Mouse (Mus musculus) embryonic stem cell, embryonic (primary cell): ENCODE measurements around the gene Prickle1.

Experiments used
- CTCF ChIA-PET, 4 experiments: fragments of 300-600 bp in 2 of 4; fragments of 350-600 bp in 2 of 4; sonication (Branson Sonifier 250); formaldehyde crosslinking; loops; one replicate each; lab custom pipeline; 2022; ENCODE audit warnings: inconsistent platforms in 2 of 4; lab: Charles Lee
- POLR2A ChIA-PET, 4 experiments: fragments of 300-600 bp in 2 of 4; fragments of 350-600 bp in 2 of 4; sonication (Branson Sonifier 250); formaldehyde crosslinking; loops; one replicate each; lab custom pipeline; 2022; ENCODE audit warnings: antibody characterized with exemption in 4 of 4, inconsistent platforms in 1 of 4; lab: Charles Lee

The Prickle1 gene

DNA sequence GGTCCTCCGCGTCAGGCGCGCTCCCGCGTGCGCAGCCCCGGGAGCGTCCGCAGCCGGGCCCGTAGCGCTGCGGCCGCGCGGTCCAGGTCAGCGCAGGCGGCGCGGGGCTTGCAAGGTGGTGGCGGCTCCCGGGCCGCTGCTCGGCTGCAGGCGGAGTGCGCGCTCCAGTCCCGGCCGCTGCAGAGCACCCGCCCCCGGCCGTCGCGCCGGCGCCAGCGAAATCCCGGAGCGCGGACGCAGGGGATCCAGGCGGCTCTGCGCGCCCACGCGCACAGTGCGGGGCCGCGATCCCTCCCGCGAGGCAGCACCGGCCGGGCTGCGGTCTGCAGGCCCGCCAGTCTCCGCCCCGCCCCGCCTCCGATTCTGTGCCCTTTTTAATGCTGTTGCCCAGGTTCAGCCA is at the start of gene Prickle1:
Prickle1 (minus strand) TSS at position 146 of the 400 bp plus-strand sequence.
- CTCF ChIA-PET, result no interaction called here
- POLR2A ChIA-PET, result no interaction called here

DNA sequence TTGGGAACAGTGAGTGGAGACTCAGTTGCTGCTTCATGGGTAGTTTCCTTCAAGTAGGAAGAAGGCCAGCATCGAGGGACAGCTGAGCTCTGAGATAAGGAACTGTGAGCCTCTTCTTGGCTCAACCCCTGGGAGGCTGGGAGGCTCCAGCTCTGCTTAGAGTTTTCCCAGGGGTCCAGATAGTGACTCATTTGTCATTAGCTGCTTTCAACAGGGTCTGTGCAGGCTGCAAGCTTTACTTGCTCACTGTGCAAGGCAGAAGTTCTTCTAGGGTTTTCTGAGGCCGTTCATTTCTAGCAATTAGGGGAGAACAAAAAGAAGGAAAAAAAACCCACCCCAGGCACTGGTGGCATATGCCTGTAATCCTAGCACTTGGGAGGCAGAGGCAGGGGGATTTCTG is 44.5 kb upstream of the Prickle1 start:
- ChIA-PET CTCF (no interaction called here), POLR2A (no interaction called here)

DNA sequence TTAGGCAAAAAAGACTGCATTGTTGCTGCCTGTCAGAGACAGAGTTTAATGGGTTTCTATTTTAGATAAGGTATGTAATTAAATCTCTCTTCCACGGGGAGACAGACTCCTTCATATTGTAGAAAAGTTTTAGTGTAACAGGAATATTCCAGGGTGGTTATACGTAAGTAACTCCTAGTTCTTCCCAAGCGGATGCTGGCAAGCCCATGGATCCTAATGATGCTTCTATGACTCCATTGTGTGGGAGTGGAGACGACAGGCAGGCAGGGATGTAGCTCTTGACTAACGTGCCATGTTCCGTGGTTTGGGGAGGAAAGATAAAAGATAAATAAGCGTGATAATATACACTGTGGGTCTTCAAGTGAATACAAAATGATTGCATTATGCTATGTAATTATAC is 41.3 kb upstream of the Prickle1 start:
- ChIA-PET POLR2A (interaction anchor here in 1 of 4 experiments (0.8 kb wide), 1 partner anchor 8 kb away, joined by 3 read pairs; no protein-coding TSS in a partner anchor), CTCF (no interaction called here)

DNA sequence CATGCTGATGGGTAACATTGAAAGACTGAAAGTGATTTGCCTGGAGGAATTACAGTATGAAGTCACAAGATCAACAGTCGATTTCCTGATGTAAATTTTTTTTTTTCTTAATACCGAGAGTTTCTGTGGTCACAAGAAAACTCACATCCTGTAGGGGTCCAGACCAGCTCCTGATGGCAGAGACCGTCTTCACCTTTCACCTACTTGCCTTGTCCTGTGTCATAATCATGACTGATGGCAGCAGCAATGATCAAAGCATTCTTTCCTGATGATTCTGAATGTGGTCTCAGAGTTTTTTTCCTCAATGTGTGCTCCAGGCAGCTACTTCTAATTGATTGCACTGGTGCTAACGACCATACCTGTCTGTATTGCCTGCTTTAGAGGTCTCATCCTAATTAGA is 39.9 kb upstream of the Prickle1 start:
- ChIA-PET POLR2A (no interaction called here), CTCF (no interaction called here)

DNA sequence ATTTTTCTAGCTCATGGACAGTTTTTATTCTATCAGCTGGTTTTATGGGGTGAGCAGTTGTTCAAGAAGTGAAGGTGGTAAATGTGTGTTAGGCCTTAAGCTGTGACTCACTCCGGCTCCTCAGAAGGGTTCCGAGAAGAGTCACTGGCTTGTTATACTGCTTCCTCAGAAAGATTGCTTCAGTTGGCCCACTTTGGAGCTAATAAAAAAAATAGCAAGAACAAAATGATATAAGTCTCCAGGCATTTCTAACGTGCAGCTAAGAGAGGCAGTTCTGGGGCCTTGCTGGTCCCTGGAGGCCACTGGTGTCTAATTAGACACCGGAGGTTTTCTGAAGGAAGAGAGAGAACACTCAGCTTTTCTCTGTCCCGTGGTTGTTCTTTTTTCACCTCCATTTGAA is 38.8 kb upstream of the Prickle1 start:
- CTCF ChIA-PET, result no interaction called here
- POLR2A ChIA-PET, result interaction anchor here in 1 of 4 experiments (0.5 to 0.7 kb wide), 2 partner anchors 261 to 284 kb away, joined by 3 to 5 read pairs; no protein-coding TSS in a partner anchor

DNA sequence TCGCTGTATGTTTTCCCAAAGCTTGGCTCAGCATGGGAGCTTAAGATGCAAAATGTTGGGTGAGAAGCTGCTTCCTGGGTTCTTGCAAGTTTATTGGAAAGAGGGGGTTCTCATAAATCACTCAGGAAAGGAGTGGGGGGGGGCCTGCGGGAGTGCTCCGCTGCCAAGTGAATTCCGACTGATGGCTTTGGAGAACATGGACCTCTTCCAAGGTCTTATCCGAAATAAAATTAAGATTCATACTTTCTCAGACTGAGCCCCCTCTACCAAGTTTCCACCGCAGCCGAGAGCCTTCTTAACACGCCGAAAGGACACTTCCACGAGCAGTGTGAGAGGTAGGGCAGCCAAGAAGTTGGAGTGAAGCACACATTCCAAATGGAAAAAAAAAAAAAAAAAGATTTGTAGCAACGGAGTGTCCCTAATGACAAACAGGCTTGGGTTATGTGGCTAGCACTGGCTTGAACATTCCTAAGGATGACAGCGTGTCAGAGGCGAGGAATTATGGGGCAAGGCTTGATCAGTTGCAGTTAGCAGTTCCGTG is 34.4 kb upstream of the Prickle1 start:
- ChIA-PET POLR2A (no interaction called here), CTCF (no interaction called here)

DNA sequence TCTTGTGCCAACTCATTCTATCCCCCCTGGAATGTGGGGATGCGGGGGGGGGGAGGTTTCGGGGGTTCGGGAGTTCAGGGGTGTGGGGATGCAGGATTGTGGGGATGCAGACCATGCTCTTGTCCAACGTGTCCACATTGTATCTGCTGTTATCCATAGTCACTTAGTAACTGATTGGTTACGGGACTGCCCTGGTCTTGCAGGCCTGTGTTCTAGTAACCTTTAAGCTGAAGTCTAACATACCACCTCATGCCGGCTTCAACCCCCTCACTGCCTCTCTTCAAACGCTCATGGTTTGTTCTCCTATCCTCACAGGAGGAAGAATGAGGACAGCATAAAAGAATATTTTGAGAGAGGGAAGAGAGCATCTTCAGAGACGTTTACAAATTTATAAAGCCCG is 33.5 kb upstream of the Prickle1 start:
- ChIA-PET POLR2A (interaction anchor here in 1 of 4 experiments (1.3 kb wide), 1 partner anchor 8 kb away, joined by 3 read pairs; no protein-coding TSS in a partner anchor), CTCF (no interaction called here)

DNA sequence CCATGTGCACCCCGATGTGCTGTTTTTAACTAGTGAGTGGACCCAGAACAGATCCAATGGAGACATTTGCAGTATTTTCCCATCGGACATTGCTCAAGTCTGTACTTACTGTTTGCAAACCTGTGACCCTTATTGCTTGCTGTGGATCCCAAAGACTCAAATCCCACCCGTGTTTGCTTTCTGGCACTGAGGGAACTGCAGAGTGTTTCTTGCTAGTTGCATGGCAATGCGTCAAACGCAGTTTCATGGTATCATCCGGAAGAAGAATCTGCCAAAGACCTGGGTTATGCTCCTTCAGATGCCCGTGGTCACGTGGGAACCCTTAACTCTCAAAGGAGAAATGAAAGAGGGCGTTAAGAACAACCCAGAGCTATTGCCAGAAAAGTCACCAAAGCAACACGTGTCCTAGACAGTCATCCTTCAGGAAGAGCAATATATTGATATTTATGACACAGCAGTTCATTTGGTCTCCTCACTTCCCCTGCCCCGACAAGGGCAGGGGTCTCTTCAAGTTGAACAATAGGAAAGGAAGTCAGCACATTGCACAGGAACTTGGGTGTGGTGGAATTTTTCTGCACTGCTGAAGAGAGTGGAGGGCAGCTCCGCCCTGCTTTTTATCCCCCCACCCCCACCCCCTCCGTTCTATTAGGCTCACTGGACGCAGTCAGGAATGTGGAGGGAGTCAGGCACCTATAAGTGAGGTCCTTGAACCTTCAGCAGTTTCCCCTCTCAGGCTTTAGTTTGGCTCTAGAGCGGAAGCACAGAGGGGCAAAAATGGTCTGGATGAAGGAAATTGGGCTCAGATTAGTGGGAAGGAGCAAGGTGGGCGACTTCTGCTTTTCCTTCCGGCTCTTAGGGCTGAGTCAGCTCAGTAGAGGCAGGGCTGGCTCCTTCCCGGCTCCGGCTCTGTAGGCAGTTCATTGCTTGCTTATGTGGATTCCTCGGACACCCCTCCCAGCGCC is 32.4 kb upstream of the Prickle1 start:
- ChIA-PET POLR2A (interaction anchor here in 1 of 4 experiments (1.3 kb wide), 1 partner anchor 9 kb away, joined by 3 read pairs; no protein-coding TSS in a partner anchor), CTCF (no interaction called here)

DNA sequence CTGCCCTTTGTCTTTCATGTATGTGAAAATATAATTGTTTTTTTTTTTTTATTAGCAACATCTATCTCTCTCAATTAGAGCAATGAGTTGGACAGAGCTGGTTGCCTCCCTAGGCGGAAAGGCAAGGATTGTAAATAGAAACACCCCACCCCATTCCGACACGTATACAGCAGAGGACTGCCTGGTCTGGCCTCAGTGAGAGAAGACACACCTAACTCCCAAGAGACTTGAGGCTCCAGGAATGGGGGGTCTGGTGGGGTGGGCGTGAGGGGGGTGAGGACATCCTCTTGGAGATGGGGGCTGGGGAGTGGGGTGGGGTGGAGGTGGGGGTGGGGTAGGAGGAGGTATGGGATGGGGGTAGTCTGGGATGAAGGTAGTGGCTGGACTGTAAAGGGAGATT is 23.9 kb upstream of the Prickle1 start:
- ChIA-PET POLR2A (interaction anchor here in 1 of 4 experiments (0.7 kb wide), 1 partner anchor 12 kb away, joined by 5 read pairs; no protein-coding TSS in a partner anchor), CTCF (no interaction called here)

DNA sequence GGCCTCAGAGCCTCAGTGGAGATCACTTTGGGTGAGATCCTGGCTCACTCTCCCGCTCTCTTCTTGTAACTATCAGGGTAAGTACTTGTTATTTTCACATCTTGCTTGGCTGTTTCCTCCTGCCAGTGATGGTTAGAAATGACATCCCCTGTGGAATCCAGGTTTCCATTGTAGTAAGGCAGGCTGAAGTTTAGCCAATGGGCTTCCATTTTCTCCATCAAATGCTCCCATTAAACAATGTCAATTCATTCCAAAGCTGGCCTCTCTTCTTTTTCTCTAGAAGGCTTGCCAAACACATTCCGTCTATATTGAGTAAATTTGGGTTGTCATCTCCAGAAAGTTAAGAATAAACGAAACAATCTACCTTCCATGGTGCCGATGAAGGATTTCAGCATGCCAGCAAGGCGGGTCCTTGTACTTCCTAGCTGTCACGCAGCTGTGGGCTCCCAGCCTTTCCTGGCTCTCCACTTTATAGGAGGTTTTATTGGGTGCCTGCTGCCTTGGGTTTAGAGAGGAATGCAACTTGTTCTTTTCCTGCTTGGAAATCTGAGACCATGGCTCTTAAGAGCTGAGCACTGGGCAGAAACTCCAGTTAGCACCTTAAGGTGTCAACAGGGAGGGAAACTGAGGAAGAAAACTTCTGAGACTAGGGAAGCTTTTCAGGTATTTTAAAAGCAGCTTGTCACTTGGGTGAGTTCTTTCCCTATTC is 22.9 kb upstream of the Prickle1 start:
- CTCF ChIA-PET, result no interaction called here
- POLR2A ChIA-PET, result no interaction called here

DNA sequence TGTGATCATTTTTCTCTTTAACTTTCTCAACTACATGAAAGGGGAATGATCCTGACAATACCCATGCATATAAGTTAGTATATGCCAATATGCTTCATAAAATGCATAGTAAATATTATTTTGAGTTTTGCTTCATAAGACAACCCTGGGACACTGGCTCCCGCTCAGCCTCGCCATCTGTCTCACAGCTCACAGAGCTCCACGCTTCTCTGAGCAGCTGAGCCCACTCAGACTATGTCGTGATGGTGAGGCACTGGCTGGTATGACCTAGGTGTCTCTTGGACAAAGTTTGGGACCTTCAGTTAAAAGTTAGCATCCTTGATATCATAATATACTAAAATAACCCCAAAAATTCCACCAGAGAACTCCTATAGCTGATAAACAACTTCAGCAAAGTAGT is 20.6 kb upstream of the Prickle1 start:
- POLR2A ChIA-PET, result no interaction called here
- CTCF ChIA-PET, result no interaction called here

DNA sequence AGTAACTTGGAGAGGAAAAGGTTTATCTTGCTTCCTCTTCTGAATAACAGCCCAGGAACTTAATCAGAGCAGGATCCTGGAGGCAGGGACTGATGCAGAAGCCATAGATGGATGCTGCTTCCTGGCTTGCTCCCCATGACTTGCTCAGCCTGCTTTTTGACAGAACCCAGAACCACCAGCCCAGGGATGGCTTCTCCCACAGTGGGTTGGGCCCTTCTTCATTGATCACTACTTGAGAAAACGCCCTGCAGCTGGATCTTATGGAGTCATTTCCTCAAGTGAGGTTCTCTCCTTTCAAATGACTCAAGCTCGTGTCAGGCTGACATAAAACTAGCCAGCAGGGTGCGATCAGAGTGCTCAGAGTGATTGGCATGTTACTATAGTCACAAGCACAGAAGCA is 19.3 kb upstream of the Prickle1 start:
- ChIA-PET POLR2A (no interaction called here), CTCF (no interaction called here)

DNA sequence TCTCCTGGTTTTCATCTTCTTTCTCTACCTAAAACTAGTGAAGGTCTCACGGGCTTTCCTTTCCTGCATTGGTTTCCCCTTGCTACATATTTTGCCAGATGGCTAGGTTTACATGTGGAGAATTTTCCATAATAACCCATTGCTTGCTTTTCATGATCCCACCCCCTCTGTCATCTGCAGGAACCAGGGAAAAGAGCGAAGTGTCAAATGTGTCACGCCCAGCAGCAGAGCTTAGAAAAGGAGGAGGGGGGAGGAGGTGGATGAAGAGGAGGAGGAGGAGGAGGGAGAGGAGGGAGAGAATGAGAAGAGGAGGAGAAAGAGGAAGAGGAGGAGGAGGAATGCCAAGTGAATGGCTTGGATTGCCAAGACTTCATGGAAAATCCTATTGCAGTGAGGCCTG is 17.9 kb upstream of the Prickle1 start:
- POLR2A ChIA-PET, result interaction anchor here in 1 of 4 experiments (0.6 kb wide), 2 partner anchors 12 to 1029 kb away, joined by 5 to 7 read pairs; no protein-coding TSS in a partner anchor

DNA sequence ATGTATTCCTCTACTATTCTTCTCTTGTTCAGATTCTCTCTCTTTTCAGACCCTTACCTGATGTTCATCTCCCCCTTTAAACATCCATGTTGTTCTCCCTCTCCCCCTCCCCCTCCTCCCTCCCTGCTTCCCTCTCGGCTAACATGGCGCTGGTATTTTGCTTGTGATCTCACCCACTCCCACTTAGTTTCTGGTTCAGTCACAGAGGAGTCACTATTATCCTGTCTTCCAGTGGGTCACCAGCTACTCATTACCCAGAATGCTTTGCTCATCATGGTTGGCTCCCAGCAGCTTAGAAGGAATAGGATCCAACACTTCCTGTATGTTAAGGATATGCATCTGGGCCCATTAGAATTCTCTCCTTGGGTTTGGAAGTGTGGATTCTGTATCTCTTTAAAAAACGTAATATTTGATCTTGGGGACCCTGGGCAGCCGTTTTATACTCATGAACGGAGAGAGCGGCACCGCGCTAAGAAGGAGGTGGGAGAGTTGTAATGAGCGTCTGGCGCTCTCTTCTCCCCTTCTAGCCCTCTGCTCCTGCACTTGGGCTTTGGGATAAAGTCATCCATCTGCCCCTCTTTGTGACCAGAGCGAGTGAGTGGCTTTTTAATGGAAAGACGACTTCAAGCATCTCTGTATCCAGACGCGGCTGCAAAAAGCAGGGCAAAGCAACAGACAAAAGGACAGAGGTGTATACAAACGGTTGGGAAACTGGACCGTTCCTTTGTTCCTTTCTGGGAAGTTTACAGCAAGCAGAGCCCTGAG is 16.0 kb upstream of the Prickle1 start:
- ChIA-PET CTCF (no interaction called here), POLR2A (no interaction called here)

More for the DNA sequence above, 17.9 kb upstream of the Prickle1 start:
- CTCF ChIA-PET, result no interaction called here

DNA sequence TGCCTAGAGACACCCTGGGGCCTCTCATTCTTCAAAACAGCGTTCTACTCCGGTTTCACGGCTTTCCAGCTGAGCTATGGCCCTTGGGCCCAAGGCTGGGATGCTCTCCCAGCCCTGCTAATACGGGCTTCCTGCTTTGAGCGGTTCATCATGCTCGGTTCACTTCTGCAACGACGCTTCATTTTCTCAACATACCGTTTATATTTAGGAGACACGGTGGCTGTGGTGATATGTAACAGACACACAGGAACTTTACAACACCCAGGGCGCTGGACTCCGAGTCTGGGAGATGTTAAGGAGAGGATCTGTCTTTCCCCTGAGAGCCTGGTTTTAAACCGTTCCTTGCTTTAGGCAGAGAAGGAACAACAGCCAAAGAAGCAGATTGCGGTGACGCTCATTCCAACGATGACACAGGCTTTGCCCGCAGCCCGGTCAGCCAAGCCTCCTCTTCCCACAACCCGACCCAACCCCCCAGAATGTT is 15.1 kb upstream of the Prickle1 start:
- POLR2A ChIA-PET, result no interaction called here
- CTCF ChIA-PET, result no interaction called here

DNA sequence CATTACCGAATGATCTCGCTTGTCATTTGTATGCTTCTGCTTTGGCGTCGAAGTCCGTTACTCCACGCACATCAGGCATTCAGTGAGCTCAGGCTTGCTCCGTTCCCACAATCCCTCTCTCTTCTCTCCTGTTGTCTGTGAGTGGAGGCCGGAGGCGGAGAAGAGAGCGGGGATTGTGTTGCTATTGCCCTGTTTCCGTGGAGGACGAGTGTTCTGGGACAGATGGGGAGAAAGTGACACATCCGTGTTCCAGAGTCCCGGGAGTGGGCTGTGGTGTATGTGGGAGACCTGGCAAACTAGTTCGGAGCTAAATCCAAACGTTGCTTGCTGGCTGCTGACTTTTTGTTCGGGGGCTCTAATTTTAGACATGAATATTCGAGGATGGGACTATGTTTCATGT is 14.6 kb upstream of the Prickle1 start:
- CTCF ChIA-PET, result interaction anchor here in 1 of 4 experiments (0.6 kb wide), 1 partner anchor 229 kb away, joined by 3 read pairs; no protein-coding TSS in a partner anchor
- POLR2A ChIA-PET, result interaction anchor here in 1 of 4 experiments (0.7 kb wide), 2 partner anchors 17 to 1322 kb away, joined by 4 read pairs; no protein-coding TSS in a partner anchor

DNA sequence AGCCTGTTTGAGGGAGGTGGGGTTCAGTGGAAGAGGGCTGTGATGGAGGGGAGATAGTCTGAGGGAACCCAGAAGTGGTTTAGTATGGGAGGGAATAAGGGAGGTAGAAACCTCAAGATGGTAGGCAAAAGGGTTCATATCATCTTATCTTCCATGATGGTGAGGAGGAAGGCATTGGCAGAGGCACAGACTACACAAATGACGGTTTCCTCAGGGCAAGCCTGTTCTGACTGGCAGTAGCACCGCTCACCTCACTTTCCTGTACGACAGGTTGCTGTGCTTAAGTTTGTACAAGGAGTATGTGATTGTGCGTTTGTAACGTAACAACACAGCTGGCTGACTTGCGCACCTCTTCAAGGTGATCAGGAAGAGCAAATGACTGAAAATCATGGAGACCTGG is 7.2 kb upstream of the Prickle1 start:
- ChIA-PET POLR2A (no interaction called here), CTCF (no interaction called here)

DNA sequence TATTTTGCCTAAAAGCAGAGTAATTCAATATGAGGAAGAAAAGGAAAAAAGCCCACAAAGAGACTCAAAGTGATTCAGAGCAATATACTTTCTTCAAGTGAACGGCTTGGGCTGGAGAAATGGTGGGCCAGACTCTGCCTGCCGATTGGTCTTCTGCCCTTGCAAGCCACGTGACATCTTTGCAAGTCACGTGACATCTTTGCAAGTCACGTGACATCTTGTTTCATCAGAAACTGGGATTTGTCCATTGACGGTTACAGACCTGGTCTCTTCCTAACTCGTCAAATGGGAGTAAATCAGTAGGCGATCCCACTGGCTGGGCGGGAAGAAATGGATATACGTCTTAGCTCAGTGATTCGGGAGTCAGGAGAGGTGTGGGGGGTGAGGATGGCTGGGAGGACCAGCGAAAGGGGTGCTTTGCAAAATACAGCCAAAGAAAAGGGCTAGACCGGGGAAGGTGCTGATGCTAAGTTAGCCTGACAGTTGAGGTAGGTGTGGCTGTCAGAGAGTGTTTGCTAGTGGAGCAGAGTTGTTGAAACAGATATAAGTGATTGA is 5.8 kb upstream of the Prickle1 start:
- POLR2A ChIA-PET, result interaction anchor here in 1 of 4 experiments (0.6 kb wide), 1 partner anchor 12 kb away, joined by 7 read pairs; no protein-coding TSS in a partner anchor
- CTCF ChIA-PET, result no interaction called here
